Mouse (Mus musculus) splenic B cell, adult 2 months (primary cell): Measurements from ENCODE around the gene Masp1.

Source experiments
- DNase-seq: peaks from one replicate; pipeline ENCODE4 v3.0.0-alpha.2; 2011; ENCODE audit warnings: low read depth, low spot score
- H3K27me3 ChIP-seq: 2 replicates; pipeline ENCODE4 v1.6.1; 2012; ENCODE audit warnings: mild to moderate bottlenecking, low read length, moderate library complexity, mixed read lengths; ENCODE audit not compliant: control insufficient read depth, poor library complexity, insufficient read depth, severe bottlenecking
- H3K36me3 ChIP-seq: 2 replicates; pipeline ENCODE4 v1.6.1; 2012; ENCODE audit warnings: mild to moderate bottlenecking, low read length, moderate library complexity, mixed read lengths; ENCODE audit not compliant: control insufficient read depth, poor library complexity, insufficient read depth, severe bottlenecking

Masp1 gene

GRCm38 (mm10) chr16:23416657-23417293 is 103.8 kb downstream of the Masp1 start:
- no peaks in the 10 kb centered on the region for H3K27me3 ChIP-seq
- H3K36me3 ChIP-seq, result no peaks in the 10 kb centered on the region
- DNase-seq, result no peak

GRCm38 (mm10) chr16:23416261-23416656 is 104.4 kb downstream of the Masp1 start:
- DNase-seq, result no peak
- H3K36me3 ChIP-seq, result no peaks in the 10 kb centered on the region
- H3K27me3 ChIP-seq, result no peaks in the 10 kb centered on the region

- DNase-seq, result no peak
- no peaks in the 10 kb centered on the region for H3K27me3 ChIP-seq
Observed at GRCm38 (mm10) chr16:23412930-23413329, 107.7 kb downstream of the Masp1 start.

GRCm38 (mm10) chr16:23403008-23403755 is 117.4 kb downstream of the Masp1 start:
- DNase-seq, result peak; percentile 86
- H3K27me3 ChIP-seq, result no peaks in the 10 kb centered on the region
- no peaks in the 10 kb centered on the region for H3K36me3 ChIP-seq

More at GRCm38 (mm10) chr16:23412930-23413329, 107.7 kb downstream of the Masp1 start:
- no peaks in the 10 kb centered on the region for H3K36me3 ChIP-seq

- DNase-seq, result no peak
- Histone ChIP-seq H3K36me3 (no peaks in the 10 kb centered on the region), H3K27me3 (no peaks in the 10 kb centered on the region)
Observed at GRCm38 (mm10) chr16:23401959-23402358, 118.7 kb downstream of the Masp1 start.

GRCm38 (mm10) chr16:23401463-23401862 is 119.2 kb downstream of the Masp1 start:
- DNase-seq, result no peak
- H3K27me3 ChIP-seq, result no peaks in the 10 kb centered on the region
- H3K36me3 ChIP-seq, result no peaks in the 10 kb centered on the region
